Mouse (Mus musculus) heart, adult 9 months (tissue): ENCODE results near the gene Dusp10.
A peak's percentile ranks its signal among the peaks of the same experiment; 100 is the strongest.

Experiments
- DNase-seq, 2 experiments: peaks; one replicate each; pipeline ENCODE4 v3.0.0; 2022; ENCODE audit warnings: low spot score in 2 of 2

The Dusp10 gene

GRCm38 (mm10) chr1:184030070-184030802 is 17.1 kb downstream of the Dusp10 start:
- no peak for DNase-seq

GRCm38 (mm10) chr1:184032682-184033389 is 19.7 kb downstream of the Dusp10 start:
- DNase-seq: no peak

GRCm38 (mm10) chr1:184033390-184034010 is 20.4 kb downstream of the Dusp10 start:
- DNase-seq: no peak

GRCm38 (mm10) chr1:184034011-184034557 is 21.0 kb downstream of the Dusp10 start, which contains the start of gene 1700056E22Rik:
Gene 1700056E22Rik, minus strand, starts transcription at chr1:184034301.
- peak; percentile 99 for DNase-seq

GRCm38 (mm10) chr1:184034741-184035181 is 21.7 kb downstream of the Dusp10 start:
- no peak for DNase-seq

GRCm38 (mm10) chr1:184035346-184035903 is 22.3 kb downstream of the Dusp10 start:
- DNase-seq: no peak

GRCm38 (mm10) chr1:184037802-184038201 is 24.7 kb downstream of the Dusp10 start:
- DNase-seq: no peak

GRCm38 (mm10) chr1:184039301-184039700 is 26.2 kb downstream of the Dusp10 start:
- DNase-seq: no peak

GRCm38 (mm10) chr1:184040181-184040580 is 27.1 kb downstream of the Dusp10 start:
- no peak for DNase-seq

GRCm38 (mm10) chr1:184040906-184041305 is 27.8 kb downstream of the Dusp10 start:
- no peak for DNase-seq

GRCm38 (mm10) chr1:184041778-184042573 is 28.9 kb downstream of the Dusp10 start:
- peak; percentile 72 to 81 for DNase-seq

GRCm38 (mm10) chr1:184042745-184043144 is 29.6 kb downstream of the Dusp10 start:
- no peak for DNase-seq

- DNase-seq: no peak
These were observed 30.3 kb downstream of the Dusp10 start for GRCm38 (mm10) chr1:184043391-184043790.

GRCm38 (mm10) chr1:184046070-184046677 is 33.1 kb downstream of the Dusp10 start:
- no peak for DNase-seq

GRCm38 (mm10) chr1:184047818-184048217 is 34.7 kb downstream of the Dusp10 start:
- DNase-seq: no peak

- DNase-seq: peak in 1 of 2 experiments; percentile 44
These were observed 35.7 kb downstream of the Dusp10 start for GRCm38 (mm10) chr1:184048675-184049418.

GRCm38 (mm10) chr1:184051286-184051685 is 38.2 kb downstream of the Dusp10 start:
- no peak for DNase-seq

GRCm38 (mm10) chr1:184051824-184052223 is 38.7 kb downstream of the Dusp10 start:
- peak; percentile 51 to 66 for DNase-seq

- DNase-seq: no peak
These were observed 39.2 kb downstream of the Dusp10 start for GRCm38 (mm10) chr1:184052331-184052730.

- no peak for DNase-seq
These were observed 40.0 kb downstream of the Dusp10 start for GRCm38 (mm10) chr1:184053141-184053540.
